Mouse (Mus musculus): Measurements from ENCODE around the gene Swt1.
"Not testable (repeated sequence)": the region's sequence is repeated elsewhere in the genome, so short reads cannot be mapped to it uniquely, and the experiment has no call there.

Swt1 gene

GRCm38 (mm10) chr1:151366944-151367605, 61.2 kb downstream of the Swt1 start:
- no peak for DNase-seq (ENCODE audit: low read depth, low spot score)

- DNase-seq (ENCODE audit: low read depth, low spot score), result no peak
These were observed 68.9 kb downstream of the Swt1 start for GRCm38 (mm10) chr1:151359374-151359773.

- no peak for DNase-seq (ENCODE audit: low read depth, low spot score)
These were observed 72.3 kb downstream of the Swt1 start for GRCm38 (mm10) chr1:151355994-151356393.

GRCm38 (mm10) chr1:151352911-151353310, 75.3 kb downstream of the Swt1 start:
- no peak for DNase-seq (ENCODE audit: low read depth, low spot score)

GRCm38 (mm10) chr1:151348293-151348692, 80.0 kb downstream of the Swt1 start:
- DNase-seq (ENCODE audit: low read depth, low spot score), result not testable (repeated sequence)

GRCm38 (mm10) chr1:151346681-151347127, 81.6 kb downstream of the Swt1 start:
- DNase-seq (ENCODE audit: low read depth, low spot score), result no peak

- no peak for DNase-seq (ENCODE audit: low read depth, low spot score)
These were observed 82.4 kb downstream of the Swt1 start for GRCm38 (mm10) chr1:151345863-151346195.

GRCm38 (mm10) chr1:151345109-151345862, 83.0 kb downstream of the Swt1 start:
- peak; percentile 88 for DNase-seq (ENCODE audit: low read depth, low spot score)

GRCm38 (mm10) chr1:151344283-151345108, 83.8 kb downstream of the Swt1 start, which contains the start of gene Ivns1abp:
Gene Ivns1abp (plus strand): TSS chr1:151344477.
- DNase-seq (ENCODE audit: low read depth, low spot score), result peak; percentile 95

- no peak for DNase-seq (ENCODE audit: low read depth, low spot score)
These were observed 84.5 kb downstream of the Swt1 start for GRCm38 (mm10) chr1:151343571-151344282.

- DNase-seq (ENCODE audit: low read depth, low spot score), result no peak
These were observed 85.3 kb downstream of the Swt1 start for GRCm38 (mm10) chr1:151342968-151343367.

GRCm38 (mm10) chr1:151342311-151342710, 85.9 kb downstream of the Swt1 start:
- DNase-seq (ENCODE audit: low read depth, low spot score), result no peak

GRCm38 (mm10) chr1:151341321-151342044, 86.8 kb downstream of the Swt1 start:
- DNase-seq (ENCODE audit: low read depth, low spot score), result no peak

GRCm38 (mm10) chr1:151338941-151339340, 89.3 kb downstream of the Swt1 start:
- no peak for DNase-seq (ENCODE audit: low read depth, low spot score)

GRCm38 (mm10) chr1:151338234-151338633, 90.0 kb downstream of the Swt1 start:
- DNase-seq (ENCODE audit: low read depth, low spot score), result no peak

GRCm38 (mm10) chr1:151332819-151333218, 95.4 kb downstream of the Swt1 start:
- no peak for DNase-seq (ENCODE audit: low read depth, low spot score)

GRCm38 (mm10) chr1:151329601-151330000, 98.7 kb downstream of the Swt1 start:
- no peak for DNase-seq (ENCODE audit: low read depth, low spot score)

GRCm38 (mm10) chr1:151328341-151329097, 99.7 kb downstream of the Swt1 start:
- DNase-seq (ENCODE audit: low read depth, low spot score), result no peak

GRCm38 (mm10) chr1:151325328-151325727, 102.9 kb downstream of the Swt1 start:
- no peak for DNase-seq (ENCODE audit: low read depth, low spot score)

- no peak for DNase-seq (ENCODE audit: low read depth, low spot score)
These were observed 107.8 kb downstream of the Swt1 start for GRCm38 (mm10) chr1:151320408-151320807.

All from embryo, embryonic 11.5 days (tissue).